ENCODE assay signal across 8 mouse cellular contexts in genomic region chr12:85572047-85572475, GRCm38 (mm10). TPM values are rescaled to one million over a fixed set of nuclear protein-coding genes. Genes with fewer than 3 reads are reported as not detected.
DNase-seq lines count a peak whose midpoint lies in the region; ATAC-seq and TF ChIP-seq lines count a peak whose summit lies in the region.

No protein-coding gene starts in this region.

- 14% methylated on average over 10 of the region's 10 CpGs for WGBS in forebrain, embryonic 11.5 days
- WGBS in heart, embryonic 16.5 days = 31% methylated on average over 10 of the region's 10 CpGs
- 16% methylated on average over 10 of the region's 10 CpGs for WGBS in midbrain, embryonic 11.5 days
- WGBS in stomach, postnatal 0 days = 40% methylated on average over 10 of the region's 10 CpGs

- peak; percentile 79 for DNase-seq in ES-CJ7 (ENCODE audit: low read depth, low spot score)
- peak; percentile 71 for DNase-seq in brain, adult 2 months (ENCODE audit: low read depth, low spot score)
- peak; percentile 78 for DNase-seq in forebrain, embryonic 11.5 days (ENCODE audit: low spot score)
- DNase-seq in layer of hippocampus, adult 18-20 months (ENCODE audit: low spot score in 2 of 2) = peak; percentile 18 to 45
- peak; percentile 96 for DNase-seq in midbrain, embryonic 11.5 days (ENCODE audit: low spot score, missing footprints)
- DNase-seq in stomach, postnatal 0 days (ENCODE audit: low spot score) = peak; percentile 72
- no peak for DNase-seq in c-Kit-positive CD71-positive TER-119-positive erythroid progenitor cells, embryonic 14.5 days (ENCODE audit: low spot score)

- no peaks in the 10 kb centered on the region for H3K4me1 ChIP-seq in forebrain, embryonic 11.5 days (replicated peaks; ENCODE audit: control insufficient read depth, insufficient read depth, low read length)
- H3K4me1 ChIP-seq in heart, embryonic 16.5 days (ENCODE audit: control insufficient read depth, insufficient read depth, low read length) = peaks cover 12% of the 10 kb centered on the region
- H3K4me1 ChIP-seq in midbrain, embryonic 11.5 days (ENCODE audit: control insufficient read depth, insufficient read depth, low read length) = peaks cover 2% of the 10 kb centered on the region; the same call in 1 of the 2 replicates
- peaks cover 2% of the 10 kb centered on the region; the same call in 1 of the 2 replicates for H3K4me1 ChIP-seq in stomach, postnatal 0 days (replicated peaks; ENCODE audit: control insufficient read depth, insufficient read depth)

- ATAC-seq in forebrain, embryonic 11.5 days (replicated peaks; ENCODE audit: low FRiP score) = peak; percentile 84
- ATAC-seq in heart, embryonic 16.5 days (replicated peaks; ENCODE audit: extremely low read depth, insufficient read depth, low FRiP score) = peak; percentile 52
- peak; percentile 96 for ATAC-seq in midbrain, embryonic 11.5 days (ENCODE audit: low FRiP score)
- peak; percentile 63 for ATAC-seq in stomach, postnatal 0 days (ENCODE audit: low FRiP score, low TSS enrichment)

- H3K27me3 ChIP-seq in forebrain, embryonic 11.5 days (ENCODE audit: control insufficient read depth, insufficient read depth, low read length) = no peaks in the 10 kb centered on the region
- H3K27me3 ChIP-seq in heart, embryonic 16.5 days (ENCODE audit: control insufficient read depth, insufficient read depth, low read length) = no peaks in the 10 kb centered on the region
- no peaks in the 10 kb centered on the region for H3K27me3 ChIP-seq in midbrain, embryonic 11.5 days (ENCODE audit: control insufficient read depth, insufficient read depth, low read length)
- no peaks in the 10 kb centered on the region for H3K27me3 ChIP-seq in stomach, postnatal 0 days (ENCODE audit: control insufficient read depth, insufficient read depth, low read length)

- H3K4me2 ChIP-seq in forebrain, embryonic 11.5 days (ENCODE audit: low read depth, low read length, severe bottlenecking) = peak overlapping the region; percentile 8; the same call in 1 of the 2 replicates
- H3K4me2 ChIP-seq in heart, embryonic 16.5 days (ENCODE audit: low read depth, low read length) = peak overlapping the region; percentile 53
- H3K4me2 ChIP-seq in midbrain, embryonic 11.5 days = peak overlapping the region; percentile 50
- H3K4me2 ChIP-seq in stomach, postnatal 0 days (replicated peaks; ENCODE audit: low read depth) = no peak overlapping the region

- H3K27ac ChIP-seq in forebrain, embryonic 11.5 days (ENCODE audit: low read depth, low read length) = no peak overlapping the region
- peak overlapping the region; percentile 56; the same call in 1 of the 2 replicates for H3K27ac ChIP-seq in heart, embryonic 16.5 days (ENCODE audit: low read length)
- H3K27ac ChIP-seq in midbrain, embryonic 11.5 days (ENCODE audit: low read depth, low read length) = no peak overlapping the region
- peak overlapping the region; percentile 65; the same call in 1 of the 2 replicates for H3K27ac ChIP-seq in stomach, postnatal 0 days (replicated peaks)

- TF ChIP-seq EP300 in stomach, postnatal 0 days (optimal IDR thresholded peaks at IDR 0.05) = no peak

- H3K9me3 ChIP-seq in forebrain, embryonic 11.5 days (ENCODE audit: control insufficient read depth, low read length) = no peaks in the 10 kb centered on the region
- H3K9me3 ChIP-seq in heart, embryonic 16.5 days (replicated peaks; ENCODE audit: control insufficient read depth, low read length) = no peaks in the 10 kb centered on the region
- H3K9me3 ChIP-seq in midbrain, embryonic 11.5 days (ENCODE audit: control insufficient read depth, low read length) = no peaks in the 10 kb centered on the region
- no peaks in the 10 kb centered on the region for H3K9me3 ChIP-seq in stomach, postnatal 0 days (ENCODE audit: control insufficient read depth, low read length)

- TF ChIP-seq CTCF in stomach, postnatal 0 days (IDR thresholded peaks at IDR 0.05; ENCODE audit: low read depth) = no peak

- no peak overlapping the region for H3K4me3 ChIP-seq in forebrain, embryonic 11.5 days (ENCODE audit: low read depth, low read length)
- H3K4me3 ChIP-seq in heart, embryonic 16.5 days (ENCODE audit: low read length) = peak overlapping the region; percentile 10; the same call in 1 of the 2 replicates
- H3K4me3 ChIP-seq in midbrain, embryonic 11.5 days (ENCODE audit: low read depth, low read length) = peak overlapping the region; percentile 16; the same call in 1 of the 2 replicates
- no peak overlapping the region for H3K4me3 ChIP-seq in stomach, postnatal 0 days (ENCODE audit: low read depth, low read length)

- H3K9ac ChIP-seq in forebrain, embryonic 11.5 days (ENCODE audit: low read length) = peak overlapping the region; percentile 0; the same call in 1 of the 2 replicates
- H3K9ac ChIP-seq in heart, embryonic 16.5 days (ENCODE audit: low read length) = no peak overlapping the region
- peak overlapping the region; percentile 51 for H3K9ac ChIP-seq in midbrain, embryonic 11.5 days (ENCODE audit: low read length)
- no peak overlapping the region for H3K9ac ChIP-seq in stomach, postnatal 0 days (ENCODE audit: low read length)

- H3K36me3 ChIP-seq in forebrain, embryonic 11.5 days (ENCODE audit: control insufficient read depth, insufficient read depth, low read length) = no peaks in the 10 kb centered on the region
- H3K36me3 ChIP-seq in heart, embryonic 16.5 days (ENCODE audit: control insufficient read depth, insufficient read depth) = no peaks in the 10 kb centered on the region
- no peaks in the 10 kb centered on the region for H3K36me3 ChIP-seq in midbrain, embryonic 11.5 days (ENCODE audit: control insufficient read depth, insufficient read depth, low read length)
- no peaks in the 10 kb centered on the region for H3K36me3 ChIP-seq in stomach, postnatal 0 days (ENCODE audit: control insufficient read depth, insufficient read depth, low read length)

RNA-seq across cellular contexts. Expression of gene Jdp2, which starts 26.8 kb away (rescaled TPM):
- polyA plus RNA-seq in forebrain, embryonic 11.5 days (2014; fragmentation: Nextera tagmentation; extraction: Ambion mirVana) = 0.31 TPM in 2 replicates
- 0.34 and 0.37 TPM in 2 replicates for polyA plus RNA-seq in heart, embryonic 16.5 days (2015; fragmentation: Nextera tagmentation; extraction: Ambion mirVana)
- 10 to 100 TPM; 44.6 to 55.5 TPM for total RNA-seq in layer of hippocampus, adult 18-20 months (2021)
- 0.11 and 0.29 TPM in 2 replicates for polyA plus RNA-seq in midbrain, embryonic 11.5 days (2014; fragmentation: Nextera tagmentation; extraction: Ambion mirVana)
- 0.63 and 0.65 TPM in 2 replicates for polyA plus RNA-seq in stomach, postnatal 0 days (2015; fragmentation: Nextera tagmentation; extraction: Ambion mirVana)

Comparison
In these comparisons a context has a peak if more than half of its experiments do, and no peak if none do; other contexts are left out.
1. H3K27ac ChIP-seq: peak in heart, embryonic 16.5 days (single experiment) and stomach, postnatal 0 days (single experiment); none in forebrain, embryonic 11.5 days (single experiment) and midbrain, embryonic 11.5 days (single experiment).
2. H3K4me3 ChIP-seq: peak in heart, embryonic 16.5 days (single experiment) and midbrain, embryonic 11.5 days (single experiment); none in forebrain, embryonic 11.5 days (single experiment) and stomach, postnatal 0 days (single experiment).
3. H3K9ac ChIP-seq: peak in forebrain, embryonic 11.5 days (single experiment) and midbrain, embryonic 11.5 days (single experiment); none in heart, embryonic 16.5 days (single experiment) and stomach, postnatal 0 days (single experiment).
4. Peak in every context shown above with its lines, with median percentiles within 50 percentile points of each other: ATAC-seq.